Mouse (Mus musculus) limb, embryonic 14.5 days (tissue): ENCODE data around the gene Gda. TPM values are rescaled to one million over a fixed set of nuclear protein-coding genes. Genes with fewer than 3 reads are reported as not detected.

Experiments used
- ATAC-seq: fragments of 200-750 bp; cut with Nextera tagmentation; 2 replicates; pipeline ENCODE4 v1.8.0; 2017; ENCODE audit warnings: low read depth, moderate number of reproducible peaks, moderate TSS enrichment; ENCODE audit not compliant: low FRiP score
- DNase-seq: peaks from one replicate; pipeline ENCODE4 v3.0.0-alpha.2; 2015; ENCODE audit warnings: low spot score
- H3K27ac ChIP-seq: fragments of 300-500 bp; sonication (generic); replicated peaks from 2 replicates; pipeline ENCODE4 v1.5.1; 2014; ENCODE audit warnings: low read depth, mild to moderate bottlenecking, low read length, moderate library complexity, mixed read lengths
- H3K27me3 ChIP-seq: fragments of 300-500 bp; sonication (generic); 2 replicates; pipeline ENCODE4 v1.6.1; 2014; ENCODE audit warnings: low read length, mixed read lengths; ENCODE audit not compliant: control insufficient read depth, insufficient read depth
- H3K36me3 ChIP-seq: fragments of 300-500 bp; sonication (generic); 2 replicates; pipeline ENCODE4 v1.6.1; 2014; ENCODE audit warnings: mild to moderate bottlenecking, low read length, moderate library complexity, mixed read lengths; ENCODE audit not compliant: control insufficient read depth, insufficient read depth
- H3K4me1 ChIP-seq: fragments of 300-500 bp; sonication (generic); 2 replicates; pipeline ENCODE4 v1.6.1; 2014; ENCODE audit warnings: antibody characterized with exemption, low read length, mixed read lengths; ENCODE audit not compliant: control insufficient read depth, insufficient read depth
- H3K4me2 ChIP-seq: fragments of 300-500 bp; sonication (generic); replicated peaks from 2 replicates; pipeline ENCODE4 v1.6.1; 2014; ENCODE audit warnings: low read depth, mild to moderate bottlenecking, low read length, moderate library complexity; ENCODE audit not compliant: severe bottlenecking
- H3K4me3 ChIP-seq: fragments of 300-500 bp; sonication (generic); replicated peaks from 2 replicates; pipeline ENCODE4 v1.5.1; 2014; ENCODE audit warnings: low read length
- H3K9ac ChIP-seq: fragments of 300-500 bp; sonication (generic); 2 replicates; pipeline ENCODE4 v1.6.1; 2014; ENCODE audit warnings: mild to moderate bottlenecking, low read depth, low read length, moderate library complexity; ENCODE audit not compliant: severe bottlenecking
- H3K9me3 ChIP-seq: fragments of 300-500 bp; sonication (generic); 2 replicates; pipeline ENCODE4 v1.6.1; 2016; ENCODE audit warnings: low read length; ENCODE audit not compliant: control insufficient read depth
- POLR2A ChIP-seq: fragments of 200-500 bp; IDR thresholded peaks from 2 replicates; pipeline ENCODE4 v1.8.0; 2012; ENCODE audit warnings: inconsistent platforms, mild to moderate bottlenecking, moderate library complexity, borderline replicate concordance; ENCODE audit not compliant: insufficient read depth, insufficient read length; ENCODE audit errors: extremely low read depth
- WGBS: fragments of 180-500 bp; shearing (Covaris S2); extraction: QIAGEN DNeasy Blood & Tissue Kit; methylation state at CpG from one replicate; pipeline ENCODE4 v1.1.7; 2014; 5-methylcytosine and 5-hydroxymethylcytosine counted together
- polyA plus RNA-seq, 2 experiments: library from polyadenylated mRNA; depleted of rRNA in 1 of 2; stranded (reverse) in 1 of 2; unstranded in 1 of 2; fragments of >200 nt; fragmentation: Nextera tagmentation in 1 of 2; extraction: Ambion mirVana in 1 of 2; gene quantifications; 2 replicates each; pipeline versions ENCODE4 v1.2.1 to v1.2.3; 2012 to 2014

Gene Gda
- polyA plus RNA-seq, 2 experiments: 0.07 to 0.10 TPM

DNA sequence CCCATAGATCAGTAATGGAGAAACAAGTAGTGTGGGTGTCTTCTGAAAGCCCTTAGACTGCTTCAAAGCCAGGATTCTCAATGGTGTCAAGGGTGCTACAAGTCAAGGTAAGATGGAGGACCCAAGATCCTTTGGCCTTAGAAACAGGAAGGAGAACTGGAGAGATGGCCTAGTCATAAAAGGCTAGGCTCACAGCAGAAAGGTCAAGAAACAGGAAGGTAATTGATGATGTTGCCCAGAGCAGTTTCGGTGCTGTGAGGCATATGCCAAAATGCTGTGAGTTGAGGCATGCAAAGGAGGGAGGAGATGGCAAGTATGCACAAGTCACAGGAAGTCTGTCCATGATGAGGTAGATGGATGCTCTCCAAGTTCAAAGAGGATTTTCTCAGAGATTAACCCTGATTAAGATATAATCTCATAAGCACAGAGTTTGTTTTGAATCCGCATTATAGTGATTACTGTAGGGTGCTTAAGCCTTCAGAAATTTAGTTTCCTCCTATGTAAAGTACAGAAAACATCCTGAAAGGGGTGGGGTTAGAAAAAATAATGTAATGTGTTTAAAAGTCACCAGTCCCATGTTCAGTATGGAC is 26.2 kb upstream of the Gda start:
- H3K4me2 ChIP-seq: no peak overlapping the region
- H3K9me3 ChIP-seq: no peaks in the 10 kb centered on the region
- no peaks in the 10 kb centered on the region for H3K4me1 ChIP-seq
- H3K27ac ChIP-seq: no peak overlapping the region
- H3K36me3 ChIP-seq: no peaks in the 10 kb centered on the region
- ATAC-seq (no peak), DNase-seq (no peak)
- no peak overlapping the region for H3K9ac ChIP-seq
- WGBS: 77% methylated on average over 2 of the region's 2 CpGs
- no peaks in the 10 kb centered on the region for H3K27me3 ChIP-seq
- no peak for TF ChIP-seq POLR2A
- H3K4me3 ChIP-seq: no peak overlapping the region

DNA sequence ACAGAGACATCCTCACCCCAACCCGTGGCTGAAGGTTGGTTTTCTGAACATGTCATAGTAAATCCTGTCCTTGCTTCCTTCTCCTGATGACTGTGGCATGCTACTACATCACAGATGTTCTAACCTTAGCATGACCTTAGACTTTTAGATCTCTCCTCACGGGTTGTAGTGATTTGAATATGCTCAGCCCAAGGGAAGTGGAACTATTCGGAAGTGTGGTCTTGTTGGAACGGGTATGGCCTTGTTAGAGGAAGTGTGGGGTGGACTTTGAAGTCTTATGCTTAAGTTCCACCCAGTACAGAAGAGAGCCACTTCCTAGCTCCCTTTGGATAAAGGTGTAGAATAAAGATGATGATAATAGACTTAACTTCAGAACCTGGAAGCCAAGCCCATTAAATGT is 22.6 kb upstream of the Gda start:
- no peak overlapping the region for H3K4me2 ChIP-seq
- no peak for TF ChIP-seq POLR2A
- H3K4me1 ChIP-seq: no peaks in the 10 kb centered on the region
- no peak overlapping the region for H3K9ac ChIP-seq
- no peaks in the 10 kb centered on the region for H3K27me3 ChIP-seq
- 70% methylated on average over 4 of the region's 4 CpGs for WGBS
- no peaks in the 10 kb centered on the region for H3K9me3 ChIP-seq
- ATAC-seq (no peak), DNase-seq (no peak)
- no peak overlapping the region for H3K4me3 ChIP-seq
- H3K36me3 ChIP-seq: no peaks in the 10 kb centered on the region
- H3K27ac ChIP-seq: no peak overlapping the region

DNA sequence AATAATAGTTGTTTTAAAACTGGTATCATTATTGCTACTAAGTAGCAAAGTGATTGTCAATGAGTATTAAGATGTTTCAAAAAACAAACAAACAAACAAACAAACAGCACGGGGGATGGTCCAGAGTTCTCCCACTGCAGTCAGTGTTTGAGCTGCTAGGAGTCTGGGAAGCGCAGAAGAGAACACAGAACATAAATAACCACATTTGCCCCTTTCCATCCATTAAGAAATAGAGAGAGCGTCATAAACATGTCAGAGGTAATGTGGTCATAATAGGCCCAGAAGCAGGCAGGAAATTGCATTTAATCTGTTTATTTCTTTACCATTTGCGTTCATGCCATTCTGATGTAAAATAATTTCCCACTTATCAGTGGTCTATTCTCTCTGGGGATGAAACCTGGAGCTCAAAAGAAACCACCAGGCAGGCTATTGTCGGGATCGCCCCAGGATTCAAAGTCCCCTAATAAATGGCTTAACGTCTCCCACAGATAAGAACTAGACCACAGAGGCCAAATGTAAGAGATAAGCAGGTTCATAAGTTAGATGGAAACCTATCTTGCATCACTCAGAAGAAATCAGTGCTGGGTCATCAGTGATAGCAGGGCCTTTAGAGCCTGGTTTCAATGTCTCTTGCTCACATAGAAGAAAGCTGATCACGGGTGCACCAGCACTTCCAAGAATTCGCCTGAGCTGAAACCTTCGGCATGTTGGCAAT is 20.7 kb upstream of the Gda start:
- H3K36me3 ChIP-seq: no peaks in the 10 kb centered on the region
- no peak overlapping the region for H3K9ac ChIP-seq
- H3K4me2 ChIP-seq: no peak overlapping the region
- 71% methylated on average over 10 of the region's 10 CpGs for WGBS
- DNase-seq (no peak), ATAC-seq (no peak)
- H3K9me3 ChIP-seq: no peaks in the 10 kb centered on the region
- H3K27me3 ChIP-seq: no peaks in the 10 kb centered on the region
- no peak overlapping the region for H3K4me3 ChIP-seq
- no peak overlapping the region for H3K27ac ChIP-seq
- no peaks in the 10 kb centered on the region for H3K4me1 ChIP-seq
- no peak for TF ChIP-seq POLR2A

DNA sequence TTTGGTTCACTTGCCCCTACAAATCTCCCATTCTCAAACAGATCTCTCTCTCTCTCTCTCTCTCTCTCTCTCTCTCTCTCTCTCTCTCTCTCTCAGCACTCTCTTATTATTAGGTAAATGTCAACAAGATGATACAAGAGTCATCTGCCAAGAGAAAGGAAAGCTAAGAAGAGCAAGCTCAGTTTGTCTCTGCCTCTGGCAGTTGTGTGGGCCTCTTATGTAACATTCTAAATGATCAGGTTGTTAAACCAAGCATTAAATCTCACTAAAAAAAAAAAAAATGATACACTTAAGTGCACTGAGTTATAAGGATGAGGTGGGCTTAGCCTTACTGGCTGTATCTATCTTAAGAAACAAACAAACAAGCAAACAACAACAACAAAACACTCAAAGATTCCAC is 18.1 kb upstream of the Gda start:
- H3K27me3 ChIP-seq: no peaks in the 10 kb centered on the region
- no peak overlapping the region for H3K4me2 ChIP-seq
- no peaks in the 10 kb centered on the region for H3K36me3 ChIP-seq
- H3K4me1 ChIP-seq: no peaks in the 10 kb centered on the region
- H3K9me3 ChIP-seq: no peaks in the 10 kb centered on the region
- no peak overlapping the region for H3K9ac ChIP-seq
- ATAC-seq (no peak), DNase-seq (no peak)
- TF ChIP-seq POLR2A: no peak
- H3K4me3 ChIP-seq: no peak overlapping the region
- no peak overlapping the region for H3K27ac ChIP-seq

DNA sequence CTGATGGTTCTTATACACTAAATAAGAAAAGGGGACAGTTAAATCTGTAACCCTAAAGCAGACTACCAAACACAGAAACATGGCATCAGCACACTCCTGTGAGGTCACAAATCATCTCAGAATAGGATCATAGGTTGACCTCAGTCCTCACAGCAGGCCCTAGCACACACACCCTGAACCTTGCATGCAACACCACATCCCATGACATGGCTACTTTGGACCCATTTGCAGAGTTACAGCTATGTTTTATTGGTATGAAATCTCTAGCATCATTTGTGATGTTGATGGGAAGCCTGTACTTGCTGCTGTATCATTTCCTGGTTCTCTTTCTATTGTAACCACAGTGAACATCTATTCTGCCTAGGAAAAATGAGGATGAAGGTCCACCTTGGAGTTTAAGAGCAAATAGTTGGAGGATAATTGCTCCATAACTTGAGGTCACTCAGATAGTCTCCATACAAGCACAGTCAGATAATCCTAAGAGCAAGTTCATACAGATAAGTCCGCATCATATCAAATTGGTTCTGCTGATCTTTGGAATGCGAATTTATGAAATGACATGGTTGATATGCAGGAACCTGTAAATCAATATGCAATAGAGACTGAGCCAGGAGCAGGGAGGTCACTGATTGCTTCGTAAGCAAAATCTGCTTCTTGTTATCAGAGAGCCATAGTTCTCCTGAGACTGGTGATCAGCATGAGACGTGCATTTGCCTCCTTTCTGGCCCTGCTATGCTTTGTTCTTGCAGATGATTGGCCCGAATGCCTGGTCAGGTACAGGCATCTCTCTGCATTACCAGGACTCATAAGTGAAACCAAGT is 14.1 kb upstream of the Gda start:
- Histone ChIP-seq H3K9me3 (no peaks in the 10 kb centered on the region), H3K4me2 (no peak overlapping the region), H3K4me3 (no peak overlapping the region), H3K9ac (no peak overlapping the region), H3K27ac (no peak overlapping the region), H3K36me3 (no peaks in the 10 kb centered on the region), H3K27me3 (no peaks in the 10 kb centered on the region), H3K4me1 (no peaks in the 10 kb centered on the region)
- no peak for TF ChIP-seq POLR2A
- 82% methylated on average over 5 of the region's 5 CpGs for WGBS
- ATAC-seq: no peak
- no peak for DNase-seq
